Mouse (Mus musculus): Measurements from ENCODE around the gene Pgc.

Gene Pgc

DNA sequence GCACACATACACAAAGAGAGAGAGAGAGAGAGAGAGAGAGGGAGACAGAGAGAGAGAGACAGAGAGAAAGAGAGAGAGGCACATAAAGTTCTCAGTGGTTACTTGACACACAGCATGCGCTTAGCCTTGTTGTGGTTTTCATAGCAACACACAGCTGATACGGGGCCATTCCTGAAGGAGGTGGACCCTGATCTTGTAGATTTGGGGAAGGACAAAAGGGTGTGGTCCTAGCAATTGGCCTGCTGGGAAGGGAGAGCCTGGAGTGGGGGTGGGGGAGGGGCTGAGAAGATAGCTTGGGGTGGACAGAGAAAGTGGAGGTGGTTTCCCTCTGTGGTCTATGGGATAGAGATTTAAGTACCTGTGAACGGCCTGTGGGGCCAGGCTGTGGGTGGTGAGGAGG is 16.6 kb upstream of the Pgc start:
- DNase-seq: no peak

- no peak for DNase-seq
These were observed 14.8 kb upstream of the Pgc start for GRCm38 (mm10) chr17:47711883-47712282.

DNA sequence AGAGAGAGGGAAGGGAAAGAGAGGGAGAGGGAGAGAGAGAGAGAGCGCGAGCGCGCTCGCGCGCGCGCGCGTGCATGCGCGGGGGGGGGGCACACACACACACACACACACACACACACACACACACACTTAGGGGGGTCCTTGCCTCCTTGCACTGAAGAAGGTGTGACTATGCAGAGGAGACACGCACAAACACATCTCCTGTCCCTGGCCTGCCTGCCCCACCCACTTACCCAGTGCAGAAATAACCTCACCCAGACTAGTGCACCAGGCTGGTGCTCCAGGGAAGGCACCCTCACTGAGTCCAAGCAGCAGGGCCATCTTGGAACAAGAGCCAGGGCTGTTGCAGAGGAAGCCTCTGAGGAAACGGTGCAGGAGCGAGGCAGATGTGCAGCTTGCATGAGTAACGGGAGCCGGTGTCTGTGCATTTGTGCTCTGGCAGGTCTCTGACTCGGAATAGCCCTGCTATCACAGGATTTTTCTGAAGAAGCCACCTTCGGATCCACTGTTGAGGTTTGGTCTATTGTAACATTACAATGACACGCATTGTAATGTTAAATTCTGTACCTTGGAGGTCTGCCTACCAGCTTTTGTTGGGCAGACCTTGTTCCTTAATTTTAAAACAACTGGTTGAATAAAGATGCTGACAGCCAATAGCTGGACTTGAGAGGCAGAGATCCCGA is 13.6 kb upstream of the Pgc start:
- no peak for DNase-seq

- no peak for DNase-seq
These were observed 11.6 kb upstream of the Pgc start for GRCm38 (mm10) chr17:47715037-47715436.

- no peak for DNase-seq
These were observed 5.5 kb upstream of the Pgc start for GRCm38 (mm10) chr17:47721183-47721582.

GRCm38 (mm10) chr17:47730633-47731575 is 4.3 kb downstream of the Pgc start:
- DNase-seq: no peak

- DNase-seq: no peak
These were observed 9.0 kb downstream of the Pgc start for GRCm38 (mm10) chr17:47735553-47736100.

- DNase-seq: peak; percentile 97
These were observed 10.2 kb downstream of the Pgc start, which contains the start of gene Tfeb for GRCm38 (mm10) chr17:47736856-47737255. Gene Tfeb, plus strand, starts transcription at chr17:47737030.

DNA sequence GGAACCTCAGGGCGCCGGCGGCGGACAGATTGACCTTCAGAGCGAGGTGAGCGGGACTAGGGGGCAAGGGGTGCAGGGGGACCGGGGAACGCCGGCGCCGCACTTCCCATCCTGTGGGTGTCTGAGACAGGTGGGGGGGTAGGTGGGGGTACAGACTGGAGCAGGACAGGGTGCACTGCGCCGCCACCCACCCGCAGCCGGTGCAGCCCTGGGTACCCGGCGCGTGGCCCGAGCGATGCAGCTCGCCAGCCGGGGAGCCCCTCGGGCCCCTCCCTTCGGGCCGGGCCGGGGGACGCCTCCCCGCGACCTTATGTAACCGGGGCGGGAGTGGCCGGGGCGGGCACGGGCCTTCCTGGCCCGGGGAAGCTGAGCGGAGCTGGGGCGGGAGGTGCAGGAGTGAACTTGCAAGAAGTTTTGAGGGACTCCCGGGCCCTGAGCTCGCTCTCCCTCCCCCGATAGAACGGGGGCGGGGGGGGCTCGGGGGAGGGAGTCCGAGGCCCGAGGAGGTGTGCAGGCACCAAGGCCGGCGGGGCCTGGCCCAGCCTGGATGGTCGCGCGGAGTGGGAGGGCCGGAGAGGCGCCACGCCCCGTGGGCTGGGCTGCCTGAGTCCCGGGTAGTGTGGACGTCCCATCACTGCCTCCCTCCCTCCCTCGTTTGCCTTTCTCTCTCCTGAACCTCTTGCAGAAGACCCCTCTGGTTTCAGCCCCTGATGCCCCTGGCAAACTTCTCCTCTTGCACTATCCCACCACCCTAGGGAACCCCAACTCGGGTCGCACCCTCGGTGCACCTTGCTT is 10.8 kb downstream of the Pgc start:
- DNase-seq: peak; percentile 84

DNA sequence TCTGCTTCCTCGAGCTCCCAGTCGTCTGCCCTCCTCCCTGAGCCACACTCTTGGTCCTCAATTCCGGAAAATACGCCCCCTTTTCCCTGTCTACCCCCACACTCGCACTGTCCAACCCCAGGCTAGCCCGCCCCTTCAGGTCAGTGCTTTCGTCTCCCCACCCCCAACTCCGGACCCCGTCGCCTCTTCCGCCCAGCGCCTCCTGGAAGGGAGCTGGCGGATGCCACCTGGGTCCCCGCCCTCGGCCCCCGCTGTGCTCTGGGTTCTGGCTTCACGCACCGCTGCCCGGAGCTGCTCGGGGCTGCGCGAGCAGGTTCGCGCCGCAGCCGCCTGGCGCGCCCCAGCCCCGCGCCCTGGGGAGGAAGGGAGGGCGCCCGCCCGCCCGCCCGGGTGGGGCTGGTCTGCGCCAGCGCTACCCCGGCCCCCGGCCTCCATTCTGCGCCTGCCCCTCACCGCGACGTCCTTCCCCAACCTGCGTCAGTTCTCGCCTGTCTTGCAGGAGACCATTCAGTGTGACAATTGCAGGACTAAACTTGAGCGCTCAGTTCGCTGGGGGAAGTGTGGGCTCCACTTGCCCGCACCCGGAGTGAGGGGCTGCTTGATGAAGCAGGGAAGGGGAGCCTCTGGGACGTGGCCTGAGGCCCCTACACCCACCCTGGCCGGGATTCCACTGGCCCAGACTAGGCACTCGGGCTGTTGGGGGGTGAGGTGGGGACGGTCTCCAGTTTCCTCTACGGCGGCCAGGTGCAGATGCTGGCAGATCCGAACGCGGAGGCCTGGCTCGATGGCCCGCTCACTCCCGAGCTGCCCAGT is 11.6 kb downstream of the Pgc start:
- peak; percentile 61 for DNase-seq

- DNase-seq: no peak
These were observed 12.5 kb downstream of the Pgc start for GRCm38 (mm10) chr17:47738879-47739798.

- no peak for DNase-seq
These were observed 13.5 kb downstream of the Pgc start for GRCm38 (mm10) chr17:47740186-47740585.

- DNase-seq: no peak
These were observed 16.5 kb downstream of the Pgc start for GRCm38 (mm10) chr17:47742991-47743734.

DNA sequence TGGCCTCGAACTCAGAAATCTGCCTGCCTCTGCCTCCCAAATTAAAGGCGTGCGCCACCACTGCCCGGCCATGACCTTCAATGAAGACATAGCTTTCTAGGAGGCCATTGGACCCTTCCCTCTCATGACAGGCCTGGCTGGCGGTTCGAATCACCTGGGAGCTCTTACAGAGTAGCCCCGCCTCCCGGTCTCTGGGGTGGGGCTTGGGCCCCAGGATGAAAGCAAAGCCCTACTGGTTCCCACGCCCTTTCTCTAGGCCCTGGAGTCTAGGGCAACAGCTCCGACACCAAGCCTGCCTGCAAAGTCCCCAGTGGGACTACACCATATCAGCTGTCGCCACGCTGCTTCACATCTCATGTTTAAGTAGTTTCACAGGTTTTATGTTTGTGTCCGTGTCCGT is 17.4 kb downstream of the Pgc start:
- no peak for DNase-seq

DNA sequence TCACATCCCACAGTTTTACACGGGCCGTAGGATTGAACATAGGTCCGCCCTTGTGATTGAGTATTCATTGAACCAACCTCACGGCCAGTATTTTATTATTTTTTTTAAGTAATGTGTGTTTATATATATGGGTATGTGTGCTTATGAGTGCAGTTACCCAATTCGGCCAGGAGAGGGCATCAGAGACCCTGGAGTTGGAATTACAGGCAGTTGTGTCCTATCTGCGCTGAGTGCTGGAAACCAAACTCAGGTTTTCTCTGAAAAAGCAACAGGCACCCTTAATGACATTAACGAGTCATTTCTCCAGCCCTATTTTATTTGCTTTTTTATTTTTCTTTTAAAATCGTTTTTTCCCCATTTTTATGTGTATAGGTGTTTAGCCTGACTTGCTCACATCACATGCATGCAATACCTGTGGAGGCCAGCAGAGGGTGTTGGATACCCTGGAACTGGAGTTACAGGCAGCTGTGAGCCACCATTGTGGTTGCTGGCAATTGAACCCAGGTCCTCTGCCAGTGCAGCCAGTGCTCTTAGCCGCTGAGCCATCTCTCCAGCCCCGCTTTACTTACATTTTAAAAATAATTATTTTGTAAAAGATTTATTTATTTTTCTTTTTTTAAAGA is 18.2 kb downstream of the Pgc start:
- no peak for DNase-seq

GRCm38 (mm10) chr17:47748791-47749553 is 22.3 kb downstream of the Pgc start:
- DNase-seq: no peak

GRCm38 (mm10) chr17:47749626-47750025 is 23.0 kb downstream of the Pgc start:
- no peak for DNase-seq

DNA sequence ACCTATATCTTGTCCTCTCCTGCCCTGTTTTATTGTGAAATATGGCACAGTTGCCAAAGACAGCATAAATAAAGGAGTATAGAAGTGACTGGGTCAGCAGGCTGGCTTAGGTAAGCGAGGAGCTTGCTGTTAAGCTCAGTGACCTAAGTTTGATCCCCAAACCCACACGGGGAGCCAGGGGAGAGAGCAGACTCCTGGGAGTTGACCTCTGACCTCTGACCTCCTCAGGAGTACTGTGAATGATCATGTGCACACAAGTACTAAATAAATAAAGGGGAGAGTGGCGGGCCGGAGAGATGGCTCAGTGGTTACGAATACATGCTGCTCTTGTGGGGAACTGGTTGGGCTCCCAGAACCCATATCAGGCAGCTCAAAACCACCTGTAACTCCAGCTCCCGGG is 23.5 kb downstream of the Pgc start:
- no peak for DNase-seq

GRCm38 (mm10) chr17:47751811-47752210 is 25.2 kb downstream of the Pgc start:
- DNase-seq: no peak
